Mouse (Mus musculus) embryonic facial prominence, embryonic 10.5 days (tissue): ENCODE results near the gene Tmem63b. TPM values are rescaled to one million over a fixed set of nuclear protein-coding genes. Genes with fewer than 3 reads are reported as not detected.

ENCODE experiments used
- polyA plus RNA-seq: library from polyadenylated mRNA; unstranded; fragments of >200 nt; fragmentation: Nextera tagmentation; extraction: Ambion mirVana; gene quantifications from 2 replicates; pipeline ENCODE4 v1.2.1, GENCODE M21; 2016

The Tmem63b gene
- polyA plus RNA-seq, 1 experiment from 2014 or later, result 41.6 TPM

Other genes starting within 250 kb of the Tmem63b start
- 0.39 and 0.55 TPM in 2 replicates for gene Spats1, start 211.5 kb downstream of the Tmem63b start, polyA plus RNA-seq
- gene Aars2, start 180.1 kb downstream of the Tmem63b start, polyA plus RNA-seq, result 33.7 and 36.0 TPM in 2 replicates
- gene Tcte1, start 163.5 kb downstream of the Tmem63b start, polyA plus RNA-seq, result 1.1 TPM in 2 replicates
- gene Tmem151b, start 137.2 kb downstream of the Tmem63b start, polyA plus RNA-seq, result 5.8 and 8.3 TPM in 2 replicates
- 6.6 and 7.1 TPM in 2 replicates for gene Nfkbie, start 131.2 kb downstream of the Tmem63b start, polyA plus RNA-seq
- gene Slc35b2, start 123.0 kb downstream of the Tmem63b start, polyA plus RNA-seq, result 95.8 and 101 TPM in 2 replicates
- gene Hsp90ab1, start 113.6 kb downstream of the Tmem63b start, polyA plus RNA-seq, result 2,187 and 2,215 TPM in 2 replicates
- gene Slc29a1, start 87.3 kb downstream of the Tmem63b start, polyA plus RNA-seq, result 53.4 and 58.1 TPM in 2 replicates
- gene Mymx, start 84.8 kb downstream of the Tmem63b start, polyA plus RNA-seq, result 0.39 TPM in 2 replicates
- gene Capn11, start 27.6 kb downstream of the Tmem63b start, polyA plus RNA-seq, result 0.81 and 0.84 TPM in 2 replicates
- 156 and 170 TPM in 2 replicates for gene Mrpl14, start 583 bp downstream of the Tmem63b start, polyA plus RNA-seq
- gene 1600014C23Rik, start 46.9 kb upstream of the Tmem63b start, polyA plus RNA-seq, result not detected in 2 replicates